Mouse (Mus musculus): Measurements from ENCODE around the gene Tmem179.

Gene Tmem179

DNA sequence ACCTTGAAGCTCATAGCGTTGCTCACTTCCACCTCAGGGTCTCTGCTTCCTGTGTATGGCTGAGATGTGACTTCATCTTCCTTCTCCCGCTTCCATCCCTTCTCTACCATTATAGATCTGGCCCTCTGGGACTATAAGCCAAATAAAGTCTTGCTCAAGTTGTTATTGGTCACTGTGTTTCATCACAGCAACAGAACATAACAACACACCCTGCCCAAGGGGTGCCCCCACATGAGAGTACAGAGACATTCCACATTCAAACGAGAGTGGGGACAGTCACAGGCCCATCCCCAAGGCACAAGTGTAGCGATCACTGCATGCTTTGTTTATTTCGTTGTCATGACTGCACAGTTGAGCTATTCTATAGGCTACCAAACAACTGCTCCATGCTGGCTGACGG lies 20.7 kb upstream of the Tmem179 start:
- no peak for DNase-seq

DNA sequence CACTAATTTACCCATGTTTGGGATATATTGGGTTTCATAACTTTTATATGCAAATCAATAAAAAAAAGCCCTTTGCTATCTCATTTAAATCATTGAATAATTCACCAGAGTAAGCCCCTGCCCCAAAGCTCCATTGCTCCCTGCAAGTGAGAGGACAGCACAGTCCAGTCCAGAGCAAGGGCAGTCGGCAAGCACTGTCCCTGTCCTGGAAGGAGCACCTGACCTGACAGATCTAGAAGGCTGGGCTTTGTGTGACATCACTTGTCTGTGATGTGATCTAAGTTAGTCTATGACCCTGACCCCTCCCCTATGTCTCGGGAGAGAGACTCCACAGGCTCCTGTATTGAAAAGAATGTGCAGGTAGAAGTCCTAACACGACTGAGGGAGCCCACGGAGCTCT lies 17.2 kb upstream of the Tmem179 start:
- DNase-seq: no peak

DNA sequence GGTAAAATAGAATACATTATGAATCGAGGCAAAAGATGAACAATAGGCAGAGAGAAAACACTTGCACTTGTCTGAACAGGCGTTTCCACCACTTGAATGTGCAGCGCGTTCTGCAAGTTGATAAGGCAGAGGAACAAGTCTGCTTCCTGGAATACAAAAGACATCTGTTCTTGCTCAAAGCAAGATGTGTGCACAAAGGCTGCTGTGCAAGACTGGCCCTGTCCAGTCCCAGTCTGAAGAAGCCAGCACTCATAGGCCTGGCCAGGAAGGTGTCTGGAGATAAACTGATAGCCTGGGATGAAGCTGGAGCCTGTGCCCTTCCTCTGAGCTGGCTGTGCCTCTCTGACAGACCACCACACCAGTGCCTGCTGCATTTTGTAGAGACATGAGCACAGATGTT lies 1.6 kb upstream of the Tmem179 start:
- no peak for DNase-seq

DNA sequence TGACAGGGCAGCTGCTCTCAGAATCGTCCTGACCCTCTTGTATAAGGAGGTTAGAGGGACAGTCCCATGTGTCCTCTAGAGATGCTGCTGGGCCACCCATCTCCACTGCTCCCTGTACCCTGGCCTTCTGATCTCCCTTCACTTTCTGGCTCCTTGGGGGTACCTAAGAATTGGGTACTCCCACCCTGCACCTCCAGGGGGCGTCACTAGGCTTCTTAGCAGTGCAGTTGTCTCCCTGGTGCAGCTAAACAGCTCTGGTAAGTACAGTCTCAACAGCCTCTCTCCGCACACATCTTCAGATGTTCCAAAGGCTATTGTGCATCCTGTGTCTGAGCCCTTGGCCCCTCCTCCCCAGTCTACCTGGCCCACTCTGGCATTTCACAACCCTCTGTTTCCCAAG lies 1.6 kb downstream of the Tmem179 start:
- DNase-seq: no peak

DNA sequence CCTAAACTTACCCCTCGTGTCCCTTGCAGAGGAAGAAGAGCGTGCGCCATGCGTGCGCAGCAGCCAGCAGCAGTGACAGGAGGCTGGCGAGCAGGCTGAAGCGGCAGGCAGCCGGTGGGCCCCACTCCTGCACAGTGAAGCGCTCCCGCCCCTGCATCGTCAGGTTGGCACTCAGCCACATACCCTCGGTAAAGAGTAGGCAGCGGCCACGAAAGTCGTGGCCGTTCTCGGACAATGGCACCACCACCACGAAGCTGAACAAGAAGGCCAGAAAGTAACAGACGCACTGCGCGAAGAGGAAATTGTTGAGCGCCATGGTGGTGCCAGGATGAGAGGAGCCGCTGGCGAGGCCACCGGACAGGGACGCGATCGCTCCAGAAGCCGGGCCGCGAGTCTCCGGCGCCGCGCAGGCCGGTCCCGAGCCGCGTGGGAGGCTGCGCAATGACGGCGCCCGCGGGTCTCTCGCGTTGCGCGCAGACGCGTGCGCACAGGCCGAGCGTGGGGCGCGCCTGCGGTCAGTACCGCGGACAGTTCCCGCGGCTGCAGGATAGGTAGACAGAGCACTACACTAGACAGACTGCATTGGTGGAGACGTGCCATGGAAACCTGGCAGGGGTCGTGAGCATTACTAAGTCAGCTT lies 5.7 kb downstream of the Tmem179 start:
- DNase-seq: peak; percentile 3

DNA sequence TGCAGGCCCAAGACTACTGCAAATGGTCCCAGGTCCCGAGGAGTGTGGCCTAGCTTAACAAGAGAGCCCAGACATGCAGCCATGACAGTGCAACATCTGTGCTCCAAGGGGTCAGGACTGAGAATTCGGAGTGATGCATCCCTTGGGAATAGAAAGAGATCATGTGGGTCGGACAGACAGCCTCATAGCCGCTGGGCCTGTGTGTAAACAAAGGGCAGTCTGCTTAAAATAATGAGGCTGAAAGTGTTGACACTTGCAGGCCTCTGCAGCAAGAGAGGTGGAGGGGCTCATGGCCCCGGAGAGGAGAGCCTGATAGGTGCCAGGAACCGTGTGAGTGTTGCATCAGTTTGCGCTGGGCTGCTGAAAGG lies 6.2 kb downstream of the Tmem179 start:
- no peak for DNase-seq

DNA sequence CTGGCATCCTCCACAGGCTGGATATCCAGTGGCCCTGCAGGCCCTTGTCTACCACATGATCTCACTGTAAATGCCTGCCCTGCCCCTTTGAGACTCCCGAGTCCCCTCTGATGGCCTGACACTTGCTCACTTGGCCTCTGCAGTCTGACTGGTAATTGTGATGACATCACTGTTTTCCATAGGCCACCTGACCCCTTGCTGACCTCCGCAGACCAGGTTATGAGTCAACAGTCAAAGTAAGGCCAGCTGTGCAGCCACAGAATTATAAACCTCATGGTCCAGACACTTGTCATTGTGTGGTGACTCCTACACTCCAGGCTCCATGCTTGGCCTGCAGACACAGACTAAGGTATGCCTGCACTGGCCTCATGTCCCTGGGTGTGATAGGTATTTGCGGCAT lies 8.6 kb downstream of the Tmem179 start:
- no peak for DNase-seq

DNA sequence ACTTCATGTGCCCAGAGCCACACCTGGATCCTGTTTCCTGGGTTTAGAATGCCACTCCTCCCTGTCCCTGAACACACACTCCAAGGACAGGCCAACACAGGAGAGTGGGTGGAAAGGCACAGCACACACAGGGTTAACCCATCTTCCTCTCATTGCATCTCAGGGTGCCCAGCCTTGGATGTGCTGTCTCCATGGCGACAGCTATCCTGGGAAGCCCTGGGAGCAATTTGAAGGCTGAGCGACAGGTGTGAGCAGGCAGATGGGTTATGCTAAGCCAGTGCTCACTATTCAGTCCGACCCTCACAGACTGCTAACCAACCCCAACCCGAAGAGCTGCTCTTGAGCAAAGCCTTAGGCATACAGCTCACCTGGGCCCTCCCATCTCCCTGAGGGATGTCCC lies 9.3 kb downstream of the Tmem179 start:
- DNase-seq: no peak

DNA sequence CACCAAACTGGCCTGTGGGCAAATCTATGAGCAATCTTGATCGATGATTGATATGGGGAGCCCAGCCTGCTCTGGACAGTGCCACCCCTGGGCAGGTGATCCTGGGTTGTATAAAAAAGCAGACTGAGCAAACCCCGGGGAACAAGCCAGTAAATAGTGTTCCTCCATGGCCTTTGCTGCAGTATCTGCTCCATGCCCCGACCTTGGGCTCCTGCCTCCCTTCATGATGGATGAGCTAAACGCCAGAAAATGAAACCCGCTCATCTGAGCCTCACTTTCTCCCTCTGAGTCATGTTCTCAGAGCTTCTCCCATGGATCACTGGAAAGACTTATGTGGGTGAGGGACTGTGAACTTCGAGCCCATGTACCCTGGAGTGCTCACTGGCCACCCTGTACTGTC lies 10.3 kb downstream of the Tmem179 start:
- no peak for DNase-seq

DNA sequence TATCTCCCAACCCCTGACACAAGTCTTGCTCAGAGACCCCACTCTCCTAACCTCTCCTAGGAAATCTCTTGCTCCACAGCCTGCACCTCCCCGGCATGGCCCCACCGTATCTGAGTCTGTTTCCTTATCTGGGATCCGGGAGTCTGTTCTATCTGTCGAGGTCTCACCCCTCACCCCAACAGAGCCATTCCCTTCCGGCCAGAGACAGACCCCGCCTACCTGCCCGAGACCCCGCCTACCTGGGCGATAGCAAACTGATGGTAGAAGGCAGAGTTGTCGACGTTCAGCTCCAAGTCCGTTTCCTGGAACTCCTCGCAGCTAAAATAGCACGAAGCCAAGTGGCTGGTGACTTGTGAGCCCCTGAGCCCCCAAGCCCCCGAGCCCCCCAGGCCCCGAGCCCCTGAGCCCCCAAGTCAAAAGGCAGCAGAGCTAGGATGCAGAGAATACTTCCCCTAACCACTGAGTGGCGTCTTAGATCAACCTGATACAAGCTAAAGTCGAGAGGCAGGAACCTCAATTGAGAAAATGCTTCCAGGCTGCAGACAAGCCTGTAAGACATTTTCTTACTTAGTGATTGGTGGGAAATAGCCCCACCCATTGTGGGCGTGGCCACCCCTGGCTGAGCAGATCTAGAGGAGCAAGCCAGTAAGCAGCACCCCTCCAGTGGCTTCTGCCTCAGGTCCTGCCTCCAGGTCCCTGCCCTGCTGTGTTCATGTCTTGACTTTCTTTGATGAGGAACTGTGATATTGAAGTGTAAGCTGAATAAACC lies 13.4 kb downstream of the Tmem179 start:
- DNase-seq: no peak

DNA sequence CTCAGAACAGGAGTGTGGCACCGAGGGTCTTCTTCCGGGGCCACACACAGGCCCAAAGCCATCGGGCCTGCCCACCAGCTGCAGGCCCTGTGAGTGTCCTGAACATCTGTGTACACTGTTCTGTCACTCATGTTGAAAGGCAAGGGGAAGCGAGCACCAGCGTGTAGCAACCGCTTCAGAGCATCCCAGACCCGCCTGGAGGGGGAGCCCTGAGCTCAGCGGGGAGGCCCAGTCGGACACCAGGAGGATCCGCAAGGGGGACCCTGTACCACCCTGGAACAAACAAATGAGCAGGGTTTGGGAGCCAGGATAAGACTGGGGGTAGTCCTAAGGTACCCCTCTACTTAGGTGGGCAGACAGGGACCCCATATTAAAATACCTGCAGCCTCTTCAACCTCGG lies 17.9 kb downstream of the Tmem179 start:
- DNase-seq: no peak

DNA sequence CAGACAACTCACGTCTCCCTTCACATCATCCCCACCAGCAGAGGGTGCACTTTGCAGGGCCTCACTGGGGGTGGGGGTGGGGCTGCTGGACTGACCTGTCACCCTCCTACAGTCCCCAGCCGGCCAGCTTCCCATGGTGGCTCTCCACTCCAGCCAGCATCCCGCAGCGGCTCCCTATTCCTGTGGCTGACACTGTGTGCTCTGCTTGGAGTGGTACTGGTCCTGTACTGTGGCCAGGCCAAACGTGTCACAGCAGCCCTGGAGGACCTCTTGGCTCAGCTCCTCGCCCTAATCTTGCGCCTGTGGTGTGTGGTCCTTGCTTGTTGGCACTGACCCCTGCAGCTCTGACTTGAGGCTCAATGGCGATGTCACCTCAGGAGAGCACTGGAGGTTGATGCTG lies 18.8 kb downstream of the Tmem179 start:
- DNase-seq: no peak

DNA sequence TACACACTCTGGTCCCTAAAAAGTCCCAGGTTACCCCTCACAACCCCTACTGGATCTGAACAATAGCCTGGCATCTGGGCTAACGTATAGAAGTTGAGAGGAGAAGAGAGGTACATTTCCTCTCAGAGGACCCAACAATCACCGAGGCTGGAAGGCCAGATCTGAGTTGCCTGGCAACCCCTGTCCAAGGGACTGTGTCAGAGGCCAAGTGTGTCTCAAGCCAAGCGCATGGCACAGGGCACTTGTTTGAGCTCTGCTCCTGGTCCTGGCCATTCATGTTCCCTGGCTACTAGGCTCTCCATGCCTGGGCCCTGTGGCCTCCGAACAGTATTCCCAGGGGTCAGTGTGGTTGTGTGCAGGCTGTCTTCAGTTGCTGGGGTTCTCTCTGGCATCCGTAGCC lies 20.4 kb downstream of the Tmem179 start:
- no peak for DNase-seq

DNA sequence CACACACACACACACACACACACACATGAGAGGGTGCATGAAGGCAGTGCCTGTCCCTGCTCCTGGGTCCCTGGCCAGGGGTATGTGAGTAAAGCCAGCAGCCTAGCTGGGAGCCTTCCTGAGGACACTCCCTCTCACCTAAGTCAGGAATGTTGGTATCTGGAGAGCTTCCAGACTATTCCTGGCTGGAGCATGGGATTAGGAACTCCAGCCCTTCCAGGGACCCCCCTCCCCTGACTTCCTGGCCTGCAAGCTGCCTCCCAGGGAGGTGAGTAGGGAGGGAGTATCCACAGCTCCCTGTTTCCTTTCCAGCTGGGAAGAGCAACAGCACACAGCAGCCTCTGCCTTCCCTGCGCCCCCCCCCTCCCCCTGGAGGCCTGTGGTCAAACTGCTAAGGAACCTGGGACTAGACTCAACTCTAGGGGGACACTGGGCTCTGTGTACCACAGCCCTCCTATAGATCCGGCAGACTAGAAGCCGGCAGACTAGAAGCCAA lies 26.1 kb downstream of the Tmem179 start:
- DNase-seq: no peak

DNA sequence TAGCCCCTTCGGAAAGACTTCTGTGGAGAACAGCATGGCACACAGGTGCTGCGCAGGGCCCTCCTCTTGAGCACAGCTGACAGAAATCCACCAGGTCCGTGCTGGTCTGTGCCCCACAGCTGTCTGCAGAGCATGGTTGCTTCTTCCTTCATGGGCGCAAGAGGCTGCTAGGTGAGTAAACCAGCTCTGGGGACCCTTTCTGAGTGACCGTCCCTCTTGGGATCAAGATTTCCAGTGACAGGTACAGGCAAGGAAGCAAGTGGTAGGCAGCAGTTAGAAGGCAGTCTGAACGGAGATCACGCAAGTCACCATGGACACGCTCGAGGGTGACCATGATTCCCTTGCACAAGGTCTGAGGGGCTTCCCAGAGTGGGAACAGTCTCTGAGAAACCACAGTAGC lies 27.0 kb downstream of the Tmem179 start:
- no peak for DNase-seq

DNA sequence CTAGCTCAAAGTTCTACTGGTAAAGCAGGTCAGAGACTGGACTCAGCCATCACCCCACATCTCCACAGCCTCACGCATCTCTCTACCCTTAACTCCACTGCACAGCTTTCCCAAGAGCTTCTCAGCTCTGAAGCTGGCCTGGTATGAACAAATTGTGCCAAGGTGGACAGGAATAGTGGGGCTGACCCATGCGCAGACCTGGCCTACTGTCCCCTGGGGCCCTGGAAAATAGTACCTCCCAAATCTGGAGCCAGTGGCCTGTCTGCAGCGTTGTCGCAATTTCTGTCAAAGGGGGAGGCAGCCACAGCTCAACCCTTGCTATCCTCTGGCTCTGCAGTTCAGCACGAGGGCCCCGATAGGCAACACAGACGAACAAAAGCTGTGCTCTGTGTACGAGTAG lies 27.4 kb downstream of the Tmem179 start, which contains the start of gene A530016L24Rik:
Gene A530016L24Rik (plus strand): TSS at position 315 of the 400 bp plus-strand sequence.
- no peak for DNase-seq

DNA sequence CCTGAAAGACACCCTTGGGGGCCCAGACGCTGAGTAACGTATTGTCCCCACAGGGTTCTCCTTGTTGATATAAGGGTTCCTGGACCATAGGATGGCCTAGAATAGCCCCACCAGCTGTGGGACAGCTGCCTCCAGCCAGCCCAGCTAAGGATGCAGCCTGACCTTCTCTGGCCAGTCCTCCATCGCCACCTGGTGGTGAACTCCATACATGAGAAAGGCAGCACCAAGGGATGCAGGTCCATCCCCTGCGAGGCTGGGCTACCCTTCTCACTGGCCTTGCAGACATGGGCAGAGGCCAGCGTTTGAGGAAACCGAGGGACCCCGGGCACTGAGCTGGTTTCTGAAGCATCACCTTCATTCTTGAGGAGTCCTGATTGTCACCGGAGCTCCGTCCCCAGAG lies 42.8 kb downstream of the Tmem179 start:
- DNase-seq: peak; percentile 75

DNA sequence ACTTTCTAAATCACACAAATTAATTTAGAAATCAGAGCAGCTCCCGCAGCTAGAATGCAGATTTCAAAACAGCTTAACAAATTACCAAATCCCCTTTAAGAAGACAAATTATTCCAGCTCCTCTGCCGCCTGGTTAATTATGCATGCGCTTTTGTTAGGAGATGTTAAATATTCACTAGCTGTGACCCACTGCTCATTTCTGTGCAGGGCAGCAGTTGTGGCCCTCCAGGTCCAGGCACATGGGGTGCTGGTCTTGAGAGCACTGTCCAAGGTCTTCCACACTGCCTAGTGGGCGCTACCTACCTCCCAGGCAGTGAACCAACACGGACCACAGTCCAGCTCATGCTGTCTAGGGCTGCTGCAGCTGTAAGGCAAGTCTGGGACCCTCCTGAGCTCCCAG lies 46.3 kb downstream of the Tmem179 start:
- DNase-seq: no peak

DNA sequence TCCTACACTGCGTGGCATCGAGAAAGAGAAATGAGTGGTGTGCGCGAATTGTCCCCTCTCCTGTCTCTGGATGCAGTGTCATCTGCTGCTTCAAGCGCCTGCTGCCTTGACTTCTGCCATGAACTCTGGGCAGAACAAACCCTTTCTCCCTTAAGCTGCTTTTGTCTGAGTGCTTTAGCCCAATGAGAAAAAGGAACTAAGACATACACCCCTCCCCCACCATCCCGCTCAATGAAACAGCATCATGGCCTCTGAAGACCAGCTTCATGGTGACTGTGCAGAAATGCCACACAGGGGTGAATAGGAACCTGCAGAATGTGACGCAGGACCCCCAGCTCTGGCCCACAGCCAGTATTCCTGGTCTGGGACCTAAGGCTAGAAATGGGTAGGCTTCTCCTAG lies 47.2 kb downstream of the Tmem179 start:
- DNase-seq: no peak

DNA sequence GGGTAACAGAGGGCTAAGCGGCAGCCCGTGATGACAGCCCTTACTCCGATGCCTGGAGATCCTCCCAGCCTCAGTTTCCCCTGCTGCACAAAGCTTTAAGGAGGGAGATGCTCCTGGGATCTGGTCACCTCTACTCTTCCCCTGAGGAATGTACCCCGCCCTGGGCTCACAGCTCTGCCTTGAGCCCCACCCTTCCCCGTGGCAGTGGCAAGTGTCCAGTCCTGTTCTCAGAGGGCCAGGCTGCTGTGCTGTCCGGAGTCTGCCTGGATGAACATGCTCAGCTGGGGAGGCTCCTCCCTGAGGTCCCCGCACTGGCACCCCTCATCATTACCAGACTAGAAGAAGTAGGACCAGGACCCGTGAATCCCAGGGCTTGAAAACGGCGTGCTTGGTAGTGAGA lies 49.2 kb downstream of the Tmem179 start:
- DNase-seq: no peak

DNA sequence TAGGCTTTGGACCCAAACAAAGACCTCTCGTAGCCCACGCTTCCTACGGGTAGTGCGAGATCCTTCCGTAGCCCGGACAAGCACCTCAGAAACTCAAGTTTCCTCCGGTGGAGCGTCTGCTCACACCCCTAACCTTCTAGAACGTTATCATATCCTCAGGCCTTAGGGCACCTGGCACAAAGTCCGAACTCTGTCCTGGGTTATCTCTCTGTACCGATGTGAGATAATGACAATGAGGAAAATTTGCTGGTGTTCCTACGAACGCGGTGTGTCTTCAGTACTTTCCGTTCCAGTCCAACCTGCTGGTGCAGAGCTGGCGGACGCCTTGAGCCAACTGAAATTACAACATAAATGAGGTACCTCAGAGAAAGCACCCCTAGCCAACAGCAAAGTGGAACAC lies 50.6 kb downstream of the Tmem179 start:
- DNase-seq: no peak

DNA sequence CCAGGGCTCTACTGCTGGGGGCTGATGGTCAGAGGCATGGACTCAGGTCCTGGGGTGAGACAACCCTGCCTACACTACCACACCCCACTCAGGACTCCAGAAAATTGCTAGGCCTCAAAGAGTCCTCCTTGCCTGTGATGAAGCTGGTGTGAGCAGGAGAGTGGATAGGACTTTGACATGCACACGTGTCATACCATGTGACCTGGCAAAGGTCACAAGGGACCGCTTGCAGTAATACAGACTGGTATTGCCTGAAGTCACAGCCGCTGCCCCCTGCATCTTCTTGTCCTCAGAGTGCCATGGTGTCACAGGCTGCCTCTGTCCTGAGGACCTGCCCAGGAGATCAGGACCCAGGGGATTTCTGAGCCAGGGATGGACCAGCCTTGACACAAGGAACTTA lies 52.0 kb downstream of the Tmem179 start:
- DNase-seq: no peak

DNA sequence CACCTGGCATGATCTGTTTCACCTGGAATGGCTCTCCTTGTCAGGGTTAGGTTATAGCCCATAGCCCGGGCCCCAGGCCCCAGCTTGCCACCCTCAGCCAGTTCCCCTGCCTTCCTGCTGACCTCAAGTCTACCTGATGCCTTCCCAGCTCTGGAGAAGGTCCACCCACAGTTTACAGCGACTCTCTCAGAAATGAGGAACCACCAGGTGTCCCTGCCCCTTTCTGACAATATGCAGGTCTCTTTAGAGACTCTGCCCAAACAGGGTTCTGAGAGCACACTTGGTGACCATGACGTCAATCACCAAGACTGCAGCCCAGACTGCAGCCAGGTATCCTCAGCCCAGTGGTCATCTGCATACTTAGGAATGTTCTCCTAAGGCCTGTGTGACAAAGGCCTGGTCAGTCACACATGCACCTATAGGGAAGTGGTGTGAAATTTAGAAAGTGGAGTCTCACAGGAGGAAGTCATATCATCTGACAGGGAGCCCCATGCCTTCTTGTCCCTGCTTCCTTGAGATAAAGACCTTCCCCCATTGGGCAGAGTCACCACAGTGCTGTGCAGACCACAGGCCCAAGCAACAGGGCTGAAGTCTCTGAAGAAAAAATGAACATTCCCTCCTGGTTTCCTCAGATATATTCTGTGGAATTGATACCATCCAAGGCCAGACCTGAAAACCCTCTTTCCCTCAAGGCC lies 52.6 kb downstream of the Tmem179 start:
- no peak for DNase-seq

DNA sequence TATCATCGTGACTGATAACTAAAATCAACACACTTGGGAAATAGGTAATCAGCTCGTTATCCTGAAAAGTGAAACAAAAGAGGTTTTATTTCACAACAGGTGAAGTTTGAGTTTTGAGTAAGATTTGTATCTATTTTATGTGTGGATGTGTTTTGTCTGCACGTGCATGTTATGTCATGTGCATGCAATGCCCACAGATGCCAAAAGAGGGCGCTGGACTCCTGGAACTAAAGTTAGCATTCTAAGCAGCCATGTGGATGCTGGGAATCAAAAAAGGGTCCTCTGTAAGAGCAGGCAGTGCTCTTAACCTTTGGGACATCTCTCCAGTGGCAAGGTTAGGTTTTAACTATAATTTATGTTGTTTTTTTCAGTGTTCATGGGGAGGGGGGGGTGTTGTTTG lies 53.3 kb downstream of the Tmem179 start:
- no peak for DNase-seq
